ENCODE assay signal across 10 mouse cellular contexts in the genomic region with DNA sequence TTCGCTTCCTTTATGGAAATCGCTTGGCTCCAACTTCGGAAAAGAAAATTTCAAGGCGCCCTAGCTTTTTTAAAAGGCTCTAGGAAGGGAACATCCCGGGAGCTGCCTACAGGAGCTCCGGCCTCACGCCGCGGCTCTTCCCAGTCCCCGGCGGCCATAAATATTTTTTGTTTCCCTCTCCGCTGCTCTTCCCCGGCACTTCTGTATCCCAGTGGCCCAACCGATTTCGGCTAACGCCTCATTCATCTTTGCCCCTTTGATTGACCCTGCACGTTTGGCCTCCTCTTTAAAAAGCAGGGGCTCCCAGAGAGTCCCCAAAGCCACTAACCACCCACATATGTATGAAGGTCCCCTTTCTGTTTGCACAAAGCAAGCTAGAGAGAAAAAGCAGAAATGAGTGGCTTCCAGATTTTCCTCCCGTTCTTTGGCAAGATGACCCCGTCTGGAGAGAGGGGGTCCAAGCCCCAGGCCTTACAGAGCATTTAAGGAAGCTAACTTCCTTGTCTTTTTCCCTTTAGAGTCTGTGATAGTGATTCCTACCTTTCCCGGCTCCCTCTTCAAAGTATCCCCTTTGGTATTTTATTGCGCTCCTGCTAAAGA. TPM values are rescaled to one million over a fixed set of nuclear protein-coding genes. Genes with fewer than 3 reads are reported as not detected.
DNase-seq lines count a peak whose midpoint lies in the region; ATAC-seq lines count a peak whose summit lies in the region.
"Had no signal": no experiment of that assay in that cellular context is flagged by ENCODE, and none has a peak within 500 bp of the region (broad histone marks: within the 10 kb centered on the region; RNA-seq: fewer than 3 reads in every experiment).

No protein-coding gene starts in this region.

- no peaks in the 10 kb centered on the region for H3K9me3 ChIP-seq in forebrain, embryonic 10.5 days
- H3K9me3 ChIP-seq in forebrain, embryonic 15.5 days: no peaks in the 10 kb centered on the region
- H3K9me3 ChIP-seq in limb, embryonic 11.5 days (ENCODE audit: control insufficient read depth, low read length): no peaks in the 10 kb centered on the region

- no peak overlapping the region for H3K4me2 ChIP-seq in forebrain, embryonic 15.5 days (replicated peaks)
- peak overlapping the region; percentile 8; the same call in 1 of the 2 replicates for H3K4me2 ChIP-seq in limb, embryonic 11.5 days (ENCODE audit: low read depth, severe bottlenecking)

- under 1% methylated on average over 21 of the region's 21 CpGs for WGBS in forebrain, embryonic 10.5 days
- WGBS in forebrain, embryonic 15.5 days: under 1% methylated on average over 21 of the region's 21 CpGs
- 1% methylated on average over 21 of the region's 21 CpGs for WGBS in limb, embryonic 11.5 days

- peaks cover 4% of the 10 kb centered on the region; the same call in 1 of the 2 replicates for H3K4me1 ChIP-seq in forebrain, embryonic 10.5 days
- H3K4me1 ChIP-seq in forebrain, embryonic 15.5 days: no peaks in the 10 kb centered on the region
- H3K4me1 ChIP-seq in limb, embryonic 11.5 days (ENCODE audit: control insufficient read depth, insufficient read depth, low read length): peaks cover 25% of the 10 kb centered on the region

- peaks cover 100% of the 10 kb centered on the region for H3K27me3 ChIP-seq in forebrain, embryonic 10.5 days (ENCODE audit: poor library complexity, severe bottlenecking)
- H3K27me3 ChIP-seq in forebrain, embryonic 15.5 days: peaks cover 92% of the 10 kb centered on the region
- H3K27me3 ChIP-seq in limb, embryonic 11.5 days (ENCODE audit: control insufficient read depth, insufficient read depth, low read length): peaks cover 49% of the 10 kb centered on the region

- no peak overlapping the region for H3K9ac ChIP-seq in forebrain, embryonic 15.5 days (replicated peaks)
- H3K9ac ChIP-seq in limb, embryonic 11.5 days (ENCODE audit: low read length): no peak overlapping the region

- H3K36me3 ChIP-seq in forebrain, embryonic 10.5 days (replicated peaks): no peaks in the 10 kb centered on the region
- H3K36me3 ChIP-seq in forebrain, embryonic 15.5 days: no peaks in the 10 kb centered on the region
- no peaks in the 10 kb centered on the region for H3K36me3 ChIP-seq in limb, embryonic 11.5 days (ENCODE audit: control insufficient read depth, insufficient read depth, low read length)

- H3K4me3 ChIP-seq in forebrain, embryonic 10.5 days: no peak overlapping the region
- no peak overlapping the region for H3K4me3 ChIP-seq in forebrain, embryonic 15.5 days
- no peak overlapping the region for H3K4me3 ChIP-seq in limb, embryonic 11.5 days (ENCODE audit: low read depth, low read length)

- no peak overlapping the region for H3K27ac ChIP-seq in forebrain, embryonic 10.5 days
- H3K27ac ChIP-seq in forebrain, embryonic 15.5 days (replicated peaks): no peak overlapping the region
- no peak overlapping the region for H3K27ac ChIP-seq in limb, embryonic 11.5 days (replicated peaks; ENCODE audit: low read depth, low read length)

- DNase-seq in forebrain, embryonic 10.5 days (ENCODE audit: extremely low spot score, low spot score): peak; percentile 41
- DNase-seq in ovary, postnatal 36 days (ENCODE audit: low spot score): peak; percentile 25
- DNase-seq in ovary, adult 18-20 months (ENCODE audit: low spot score): no peak
- peak; percentile 53 for DNase-seq in limb, embryonic 11.5 days (ENCODE audit: low spot score)
- no peak for DNase-seq in adipocyte (ENCODE audit: low spot score)
- DNase-seq in frontal cortex, postnatal 14 days (ENCODE audit: low spot score in 2 of 2): no peak
- DNase-seq: cerebellum, postnatal 36 days; right cerebral cortex, postnatal 4 days had no signal

- ATAC-seq in forebrain, embryonic 15.5 days (replicated peaks): no peak
- no peak for ATAC-seq in limb, embryonic 11.5 days (ENCODE audit: insufficient number of reproducible peaks, low FRiP score, low TSS enrichment, low read depth)
- ATAC-seq in megakaryocyte-erythroid progenitor cell, adult 5-6 weeks (replicated peaks; ENCODE audit: low FRiP score, low TSS enrichment, poor library complexity, severe bottlenecking): no peak

RNA-seq across cellular contexts. Expression of gene Hoxc4, which starts 40.8 kb away (rescaled TPM):
- not detected in 2 replicates for polyA plus RNA-seq in forebrain, embryonic 10.5 days (2016; fragmentation: Nextera tagmentation; extraction: Ambion mirVana)
- polyA plus RNA-seq in forebrain, embryonic 15.5 days (2015; fragmentation: Nextera tagmentation; extraction: Ambion mirVana): not detected in 2 replicates
- polyA plus RNA-seq in limb, embryonic 11.5 days (2014; fragmentation: Nextera tagmentation; extraction: Ambion mirVana): 5.1 and 6.4 TPM in 2 replicates
- not detected in 2 replicates for total RNA-seq in megakaryocyte-erythroid progenitor cell, adult 5-6 weeks (2014; fragmentation: Nextera tagmentation)
- total RNA-seq in megakaryocyte-erythroid progenitor cell, adult 5-6 weeks (2017): not detected in 2 replicates

Comparison
In these comparisons a context has a peak if more than half of its experiments do, and no peak if none do; other contexts are left out.
1. DNase-seq: peak in forebrain, embryonic 10.5 days (single experiment), ovary, postnatal 36 days (single experiment) and limb, embryonic 11.5 days (single experiment); none in ovary, adult 18-20 months (single experiment), adipocyte (single experiment) and frontal cortex, postnatal 14 days (0 of 2).